Mouse (Mus musculus) gastrocnemius, adult 2 months (tissue): ENCODE data around the gene Sirt1. TPM values are rescaled to one million over a fixed set of nuclear protein-coding genes. Genes with fewer than 3 reads are reported as not detected.
"Not testable (repeated sequence)": the region's sequence is repeated elsewhere in the genome, so short reads cannot be mapped to it uniquely, and the experiment has no call there.

Experiments used
- DNase-seq: peaks from one replicate; pipeline ENCODE4 v3.0.0; 2022
- H3K27ac ChIP-seq: fragments of 200-600 bp; 2 replicates; pipeline ENCODE4 v1.8.1; 2022; ENCODE audit warnings: mild to moderate bottlenecking
- H3K4me3 ChIP-seq: fragments of 200-600 bp; 2 replicates; pipeline ENCODE4 v1.8.1; 2022; ENCODE audit warnings: mild to moderate bottlenecking, moderate library complexity
- CTCF ChIP-seq: fragments of 200-600 bp; IDR thresholded peaks from 2 replicates; pipeline ENCODE4 v1.8.1; 2022; ENCODE audit warnings: antibody characterized with exemption, mild to moderate bottlenecking, moderate library complexity
- intact Hi-C: fragments of 180-260 bp; cut with DNase I; formaldehyde crosslinking; loops from one replicate; pipeline ENCODE4 v1.15.1; 2025
- total RNA-seq, 2 experiments: library from RNA; stranded (reverse); gene quantifications; 2 replicates each; pipeline ENCODE4 v1.2.3; 2021

Sirt1 gene
- total RNA-seq, 2 experiments from 2014 or later, result 8.0 to 9.2 TPM

GRCm38 (mm10) chr10:63417061-63417460 is 35.6 kb upstream of the Sirt1 start:
- Histone ChIP-seq H3K27ac (no peak overlapping the region), H3K4me3 (no peak overlapping the region)
- intact Hi-C loops, result no loop called here
- TF ChIP-seq CTCF, result no peak
- DNase-seq, result no peak

- no peak overlapping the region; the same call in 1 of the 2 replicates for H3K4me3 ChIP-seq
- TF ChIP-seq CTCF, result no peak
These were observed 34.3 kb upstream of the Sirt1 start for GRCm38 (mm10) chr10:63415850-63416249.

GRCm38 (mm10) chr10:63415287-63415686 is 33.8 kb upstream of the Sirt1 start:
- H3K4me3 ChIP-seq, result no peak overlapping the region
- no peak for TF ChIP-seq CTCF
- DNase-seq, result no peak
- intact Hi-C loops, result no loop called here
- H3K27ac ChIP-seq, result no peak overlapping the region

More at GRCm38 (mm10) chr10:63415850-63416249, 34.3 kb upstream of the Sirt1 start:
- H3K27ac ChIP-seq, result no peak overlapping the region
- DNase-seq, result no peak
- intact Hi-C loops, result no loop called here

DNA sequence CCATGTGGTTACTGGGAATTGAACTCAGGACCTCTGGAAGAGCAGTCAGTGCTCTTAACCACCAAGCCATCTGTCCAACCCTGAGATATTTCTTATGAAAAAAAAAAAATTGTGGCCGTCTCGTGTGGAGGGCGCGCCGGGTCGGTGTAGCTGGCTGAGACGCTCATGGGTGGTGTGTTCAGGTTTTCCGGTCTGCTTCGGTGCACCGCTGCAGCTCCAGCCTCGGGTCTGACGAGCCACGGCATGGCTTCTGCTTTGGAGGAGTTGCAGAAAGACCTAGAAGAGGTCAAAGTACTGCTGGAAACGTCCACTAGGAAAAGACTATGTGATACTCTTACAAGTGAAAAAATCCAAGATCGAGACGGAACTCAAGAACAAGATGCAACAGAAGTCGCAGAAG is 31.3 kb upstream of the Sirt1 start:
- DNase-seq, result no peak
- Histone ChIP-seq H3K4me3 (no peak overlapping the region), H3K27ac (no peak overlapping the region)
- TF ChIP-seq CTCF, result no peak
- intact Hi-C loops, result no loop called here

- DNase-seq, intact Hi-C loops, H3K4me3 ChIP-seq, H3K27ac ChIP-seq: not testable (repeated sequence)
These were observed 30.2 kb upstream of the Sirt1 start for GRCm38 (mm10) chr10:63411674-63412073.

- no peak overlapping the region for H3K27ac ChIP-seq
- no peak for TF ChIP-seq CTCF
These were observed 28.9 kb upstream of the Sirt1 start for GRCm38 (mm10) chr10:63410162-63410956.

GRCm38 (mm10) chr10:63403636-63404035 is 22.1 kb upstream of the Sirt1 start:
- TF ChIP-seq CTCF, result no peak
- intact Hi-C loops, result no loop called here
- Histone ChIP-seq H3K27ac (no peak overlapping the region), H3K4me3 (no peak overlapping the region)
- no peak for DNase-seq

More at GRCm38 (mm10) chr10:63410162-63410956, 28.9 kb upstream of the Sirt1 start:
- DNase-seq, result no peak
- no peak overlapping the region for H3K4me3 ChIP-seq
- intact Hi-C loops, result no loop called here

DNA sequence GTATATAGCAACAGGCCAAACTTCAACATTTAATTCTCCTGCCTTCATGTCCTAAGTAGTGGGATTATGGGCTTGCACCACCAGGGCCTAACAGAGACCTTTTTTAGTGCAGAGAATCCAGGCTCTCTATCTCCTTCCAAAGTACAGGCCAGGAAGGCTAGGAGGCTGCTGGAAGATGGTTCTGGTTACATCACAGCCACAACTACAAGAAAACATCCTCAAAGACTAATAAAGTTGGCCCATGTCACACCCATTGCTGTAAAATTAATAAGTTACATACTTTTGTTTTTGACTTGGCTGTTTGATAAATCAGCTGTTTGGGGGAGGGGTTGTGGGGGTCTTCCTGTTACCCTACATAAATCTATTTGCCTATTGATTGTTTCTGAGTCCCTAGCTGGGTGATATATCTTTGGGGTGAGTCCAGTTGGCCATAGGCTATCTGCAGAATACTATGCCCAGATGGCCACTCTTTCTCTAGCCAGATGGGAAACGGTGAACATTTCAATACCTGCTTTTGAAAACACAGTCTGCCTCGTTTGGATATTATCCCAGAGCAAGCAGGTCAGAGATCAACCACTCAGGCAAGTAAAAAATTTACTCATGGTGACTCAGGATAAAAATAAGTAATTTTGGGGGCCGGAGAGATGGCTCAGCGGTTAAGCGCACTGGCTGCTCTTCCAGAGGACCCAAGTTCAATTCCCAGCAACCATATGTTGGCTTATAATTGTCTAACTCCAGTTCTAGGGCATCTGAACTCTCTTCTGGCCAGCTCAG is 21.4 kb upstream of the Sirt1 start:
- no peak for DNase-seq
- intact Hi-C loops, result no loop called here
- no peak overlapping the region for H3K27ac ChIP-seq
- TF ChIP-seq CTCF, result no peak
- H3K4me3 ChIP-seq, result no peak overlapping the region

- intact Hi-C loops, result no loop called here
- H3K27ac ChIP-seq, result no peak overlapping the region
- no peak overlapping the region for H3K4me3 ChIP-seq
- no peak for DNase-seq
- no peak for TF ChIP-seq CTCF
These were observed 15.5 kb upstream of the Sirt1 start for GRCm38 (mm10) chr10:63396963-63397362.

DNA sequence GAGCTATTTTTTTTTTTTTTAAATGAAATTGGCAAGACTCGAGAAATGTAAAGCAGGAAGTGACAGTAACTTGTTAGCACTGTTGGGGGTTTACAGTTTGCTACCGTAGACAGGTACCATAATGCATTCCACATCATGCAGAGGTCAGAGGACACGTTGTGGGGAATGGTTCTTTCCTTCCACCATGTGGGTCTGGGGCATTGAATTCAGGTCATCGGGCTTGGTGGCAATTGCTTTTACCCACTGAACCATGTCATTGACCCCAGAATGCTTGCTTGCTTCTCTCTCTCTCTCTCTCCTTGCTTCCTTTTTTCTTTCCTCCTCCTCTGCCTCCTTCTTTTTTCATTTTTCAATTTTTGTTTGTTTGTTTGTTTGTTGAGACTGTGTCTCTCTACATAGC is 7.4 kb upstream of the Sirt1 start:
- H3K4me3 ChIP-seq, result no peak overlapping the region
- H3K27ac ChIP-seq, result no peak overlapping the region
- no peak for DNase-seq
- TF ChIP-seq CTCF, result no peak
- intact Hi-C loops, result loop anchor here (5.0 kb wide), 1 partner anchor 38 kb away; no protein-coding TSS in a partner anchor

DNA sequence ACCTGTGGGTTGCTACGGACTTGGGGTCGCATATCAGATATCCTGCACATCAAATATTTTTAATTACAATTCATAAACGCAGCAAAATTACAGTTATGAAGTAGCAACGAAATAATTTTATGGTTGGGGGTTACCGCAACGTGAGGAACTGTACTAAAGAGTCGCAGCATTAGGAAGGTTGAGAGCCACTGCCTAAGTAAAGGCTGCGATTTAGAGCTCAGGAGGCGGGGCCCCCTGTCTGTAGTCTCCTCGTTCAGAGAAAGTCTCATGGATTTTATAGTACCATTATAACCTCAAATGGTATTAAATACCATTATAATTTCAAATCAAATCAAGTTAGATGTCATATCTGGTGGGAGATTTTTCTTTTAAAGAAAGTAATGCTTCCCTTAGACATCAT is 5.5 kb upstream of the Sirt1 start:
- no peak for TF ChIP-seq CTCF
- Histone ChIP-seq H3K27ac (peak overlapping the region; percentile 89), H3K4me3 (peak overlapping the region; percentile 85)
- no peak for DNase-seq
- intact Hi-C loops, result loop anchor here (5.0 kb wide), 1 partner anchor 40 kb away; no protein-coding TSS in a partner anchor

- no peak for TF ChIP-seq CTCF
- intact Hi-C loops, result loop anchor here (5.0 kb wide), 1 partner anchor 41 kb away; no protein-coding TSS in a partner anchor
- peak; percentile 87 for DNase-seq
- Histone ChIP-seq H3K27ac (peak overlapping the region; percentile 89), H3K4me3 (peak overlapping the region; percentile 85)
These were observed 4.9 kb upstream of the Sirt1 start for GRCm38 (mm10) chr10:63386444-63386843.

GRCm38 (mm10) chr10:63385897-63386296 is 4.4 kb upstream of the Sirt1 start:
- Histone ChIP-seq H3K27ac (peak overlapping the region; percentile 89; the same call in 1 of the 2 replicates), H3K4me3 (peak overlapping the region; percentile 85)
- not testable (repeated sequence) for DNase-seq
- intact Hi-C loops, result loop anchor here (5.0 kb wide), 1 partner anchor 41 kb away; no protein-coding TSS in a partner anchor
